Mouse (Mus musculus) myocyte (in vitro differentiated cells): ENCODE measurements around the gene Ap2a1. TPM values are rescaled to one million over a fixed set of nuclear protein-coding genes. Genes with fewer than 3 reads are reported as not detected.

Experiments used
- H3K27me3 ChIP-seq: one replicate; pipeline ENCODE4 v1.6.1; 2011; ENCODE audit not compliant: control insufficient read depth, insufficient read depth, insufficient read length
- H3K36me3 ChIP-seq: one replicate; pipeline ENCODE4 v1.6.1; 2011; ENCODE audit not compliant: control insufficient read depth, insufficient read depth
- H3K4me2 ChIP-seq: one replicate; pipeline ENCODE4 v1.6.1; 2011; ENCODE audit warnings: low read depth, control low read depth
- H3K4me3 ChIP-seq: one replicate; pipeline ENCODE4 v1.5.1; 2011; ENCODE audit warnings: mild to moderate bottlenecking, control low read depth, moderate library complexity
- H3K79me2 ChIP-seq: one replicate; pipeline ENCODE4 v1.6.1; 2011; ENCODE audit not compliant: control insufficient read depth, insufficient read depth
- H3ac ChIP-seq: one replicate; pipeline ENCODE4 v1.6.1; 2011; ENCODE audit not compliant: control insufficient read depth, insufficient read length
- CEBPB ChIP-seq: IDR thresholded peaks from 2 replicates; pipeline ENCODE4 v1.6.1; 2011; ENCODE audit warnings: mild to moderate bottlenecking, moderate library complexity; ENCODE audit not compliant: poor library complexity, insufficient read depth, severe bottlenecking
- E2F4 ChIP-seq: IDR thresholded peaks from one replicate; pipeline ENCODE4 v1.6.1; 2011; ENCODE audit warnings: mild to moderate bottlenecking, control low read depth, moderate library complexity; ENCODE audit not compliant: insufficient read depth
- MAX ChIP-seq: IDR thresholded peaks from one replicate; pipeline ENCODE4 v1.6.1; 2011; ENCODE audit warnings: low read depth, mild to moderate bottlenecking, control low read depth
- MYOD1 ChIP-seq, 3 experiments: IDR thresholded peaks; one replicate each; pipeline ENCODE4 v1.6.1; 2011; ENCODE audit warnings: control low read depth in 2 of 3, low read depth in 2 of 3, mild to moderate bottlenecking in 2 of 3, moderate library complexity in 1 of 3; ENCODE audit not compliant: insufficient read length in 2 of 3, control insufficient read depth in 1 of 3
- MYOG ChIP-seq, 3 experiments: IDR thresholded peaks; one replicate each; pipeline ENCODE4 v1.6.1; 2011; ENCODE audit warnings: control low read depth in 2 of 3, low read depth in 2 of 3, mild to moderate bottlenecking in 2 of 3; ENCODE audit not compliant: insufficient read length in 2 of 3, control insufficient read depth in 1 of 3, insufficient read depth in 1 of 3
- POLR2A ChIP-seq: IDR thresholded peaks from one replicate; pipeline ENCODE4 v1.6.1; 2011; ENCODE audit warnings: low read depth, mild to moderate bottlenecking, control low read depth, moderate library complexity; ENCODE audit not compliant: insufficient read length
- POLR2AphosphoS2 ChIP-seq: IDR thresholded peaks from one replicate; pipeline ENCODE4 v1.6.1; 2011; ENCODE audit warnings: low read depth, control low read depth; ENCODE audit not compliant: insufficient read length
- REST ChIP-seq: IDR thresholded peaks from one replicate; pipeline ENCODE4 v1.6.1; 2011; ENCODE audit warnings: mild to moderate bottlenecking, control low read depth, moderate library complexity; ENCODE audit not compliant: insufficient read depth, insufficient read length
- SRF ChIP-seq: IDR thresholded peaks from one replicate; pipeline ENCODE4 v1.6.1; 2011; ENCODE audit warnings: low read depth; ENCODE audit not compliant: control insufficient read depth, insufficient read length
- TCF12 ChIP-seq: IDR thresholded peaks from one replicate; pipeline ENCODE4 v1.6.1; 2011; ENCODE audit warnings: mild to moderate bottlenecking, control low read depth; ENCODE audit not compliant: poor library complexity, insufficient read depth, severe bottlenecking
- TCF3 ChIP-seq: IDR thresholded peaks from one replicate; pipeline ENCODE4 v1.6.1; 2011; ENCODE audit warnings: low read depth, control low read depth; ENCODE audit not compliant: insufficient read length
- USF1 ChIP-seq: IDR thresholded peaks from one replicate; pipeline ENCODE4 v1.6.1; 2011; ENCODE audit warnings: low read depth, mild to moderate bottlenecking, control low read depth, moderate library complexity
- polyA plus RNA-seq: library from polyadenylated mRNA; unstranded; fragments of >200 nt; fragmentation: generic; extraction: Trizol; gene quantifications from one replicate; pipeline ENCODE4 v1.2.1, GENCODE M21; 2012; ENCODE audit warnings: missing spikeins

Gene Ap2a1
- polyA plus RNA-seq, 1 experiment, result 125 TPM

- no peak overlapping the region for H3K4me3 ChIP-seq
- H3K79me2 ChIP-seq, result peaks cover under 1% of the 10 kb centered on the region
Observed at GRCm38 (mm10) chr7:44914396-44914795, 14.9 kb downstream of the Ap2a1 start.

GRCm38 (mm10) chr7:44908706-44909476, 20.4 kb downstream of the Ap2a1 start:
- no peaks in the 10 kb centered on the region for H3K27me3 ChIP-seq

More at GRCm38 (mm10) chr7:44914396-44914795, 14.9 kb downstream of the Ap2a1 start:
- Histone ChIP-seq H3K27me3 (no peaks in the 10 kb centered on the region), H3ac (no peak overlapping the region), H3K36me3 (peaks cover 15% of the 10 kb centered on the region), H3K4me2 (peak overlapping the region; percentile 24)
- TF ChIP-seq MYOD1 (IDR thresholded peaks at IDR 0.05; ENCODE audit: control insufficient read depth in 1 of 3, insufficient read length in 2 of 3, low read depth in 2 of 3), result peak in 2 of 3 experiments; percentile 16 to 74
- no peak for TF ChIP-seq MAX
- no peak for TF ChIP-seq TCF12
- TF ChIP-seq POLR2AphosphoS2, result no peak
- TF ChIP-seq TCF3, result no peak
- TF ChIP-seq POLR2A, result no peak
- TF ChIP-seq E2F4, result no peak
- no peak for TF ChIP-seq SRF
- TF ChIP-seq CEBPB, result no peak
- TF ChIP-seq REST, result no peak
- no peak for TF ChIP-seq USF1
- peak in 2 of 3 experiments; percentile 12 to 58 for TF ChIP-seq MYOG (IDR thresholded peaks at IDR 0.05; ENCODE audit: control insufficient read depth in 1 of 3, insufficient read depth in 1 of 3, insufficient read length in 2 of 3, low read depth in 2 of 3)

GRCm38 (mm10) chr7:44905430-44905829, 23.9 kb downstream of the Ap2a1 start:
- Histone ChIP-seq H3K27me3 (no peaks in the 10 kb centered on the region), H3ac (no peak overlapping the region), H3K4me3 (no peak overlapping the region), H3K79me2 (no peaks in the 10 kb centered on the region), H3K36me3 (peaks cover 7% of the 10 kb centered on the region), H3K4me2 (no peak overlapping the region)
- TF ChIP-seq TCF12, result no peak
- no peak for TF ChIP-seq SRF
- TF ChIP-seq MYOG (IDR thresholded peaks at IDR 0.05; ENCODE audit: control insufficient read depth in 1 of 3, insufficient read depth in 1 of 3, insufficient read length in 2 of 3, low read depth in 2 of 3), result peak in 2 of 3 experiments; percentile 48 to 64
- TF ChIP-seq POLR2AphosphoS2, result peak; percentile 7
- peak in 2 of 3 experiments; percentile 47 to 76 for TF ChIP-seq MYOD1 (IDR thresholded peaks at IDR 0.05; ENCODE audit: control insufficient read depth in 1 of 3, insufficient read length in 2 of 3, low read depth in 2 of 3)

More at GRCm38 (mm10) chr7:44908706-44909476, 20.4 kb downstream of the Ap2a1 start:
- no peak for TF ChIP-seq POLR2AphosphoS2
- no peak for TF ChIP-seq CEBPB
- TF ChIP-seq SRF, result no peak
- no peak for TF ChIP-seq POLR2A
- TF ChIP-seq REST, result no peak
- TF ChIP-seq TCF12, result no peak
- TF ChIP-seq E2F4, result no peak
- TF ChIP-seq MAX, result no peak
- no peak for TF ChIP-seq USF1
- TF ChIP-seq MYOG (IDR thresholded peaks at IDR 0.05; ENCODE audit: control insufficient read depth in 1 of 3, insufficient read depth in 1 of 3, insufficient read length in 2 of 3, low read depth in 2 of 3), result peak; percentile 39 to 86 (median 55)
- TF ChIP-seq TCF3, result no peak
- TF ChIP-seq MYOD1 (IDR thresholded peaks at IDR 0.05; ENCODE audit: control insufficient read depth in 1 of 3, insufficient read length in 2 of 3, low read depth in 2 of 3), result peak; percentile 15 to 89 (median 72)
- Histone ChIP-seq H3K4me2 (peak overlapping the region; percentile 45), H3ac (no peak overlapping the region), H3K36me3 (peaks cover 11% of the 10 kb centered on the region), H3K4me3 (no peak overlapping the region), H3K79me2 (no peaks in the 10 kb centered on the region)

- H3K79me2 ChIP-seq, result no peaks in the 10 kb centered on the region
- H3K4me2 ChIP-seq, result no peak overlapping the region
- peaks cover 7% of the 10 kb centered on the region for H3K36me3 ChIP-seq
- H3K4me3 ChIP-seq, result no peak overlapping the region
- no peaks in the 10 kb centered on the region for H3K27me3 ChIP-seq
- no peak overlapping the region for H3ac ChIP-seq
- TF ChIP-seq E2F4, result no peak
- TF ChIP-seq POLR2A, result peak; percentile 25
- no peak for TF ChIP-seq CEBPB
- peak; percentile 69 for TF ChIP-seq POLR2AphosphoS2
- no peak for TF ChIP-seq REST
- peak in 1 of 3 experiments; percentile 39 for TF ChIP-seq MYOG (IDR thresholded peaks at IDR 0.05; ENCODE audit: control insufficient read depth in 1 of 3, insufficient read depth in 1 of 3, insufficient read length in 2 of 3, low read depth in 2 of 3)
Observed at GRCm38 (mm10) chr7:44901230-44901722, 28.0 kb downstream of the Ap2a1 start.
